Mouse (Mus musculus) MEL (cell line): Measurements from ENCODE around the gene Pde11a. TPM values are rescaled to one million over a fixed set of nuclear protein-coding genes. Genes with fewer than 3 reads are reported as not detected.

Experiments
- DNase-seq: peaks from one replicate; pipeline ENCODE4 v3.0.0; 2011; ENCODE audit warnings: low read depth, low spot score
- H3K27ac ChIP-seq: 2 replicates; pipeline ENCODE4 v1.5.1; 2012; ENCODE audit warnings: low read depth, mild to moderate bottlenecking, control low read depth, low read length, moderate library complexity; ENCODE audit not compliant: control insufficient read depth
- H3K27me3 ChIP-seq, 2 experiments: fragments of 150-350 bp in 1 of 2; sonication (generic) in 1 of 2; 2 replicates each; pipeline ENCODE4 v1.6.1; 2012; ENCODE audit warnings: low read length in 2 of 2, mild to moderate bottlenecking in 2 of 2, improper control_type of control experiment in 1 of 2, moderate library complexity in 1 of 2; ENCODE audit not compliant: insufficient read depth in 2 of 2, control insufficient read depth in 1 of 2
- H3K36me3 ChIP-seq, 2 experiments: 2 replicates each; pipeline ENCODE4 v1.6.1; 2012 to 2014; ENCODE audit warnings: low read length in 2 of 2, improper control_type of control experiment in 1 of 2, inconsistent platforms in 1 of 2, mild to moderate bottlenecking in 1 of 2; ENCODE audit not compliant: insufficient read depth in 2 of 2, control insufficient read depth in 1 of 2
- H3K4me1 ChIP-seq, 2 experiments: fragments of 150-350 bp in 1 of 2; sonication (generic) in 1 of 2; 2 replicates each; pipeline ENCODE4 v1.6.1; 2012; ENCODE audit warnings: low read length in 2 of 2, improper control_type of control experiment in 1 of 2, mild to moderate bottlenecking in 1 of 2; ENCODE audit not compliant: insufficient read depth in 2 of 2, control insufficient read depth in 1 of 2
- H3K4me3 ChIP-seq, 2 experiments: fragments of 150-350 bp in 1 of 2; sonication (generic) in 1 of 2; 2 replicates each; pipeline ENCODE4 v1.5.1; 2012; ENCODE audit warnings: low read depth in 2 of 2, low read length in 2 of 2, mild to moderate bottlenecking in 2 of 2, moderate library complexity in 2 of 2, control low read depth in 1 of 2, improper control_type of control experiment in 1 of 2; ENCODE audit not compliant: control insufficient read depth in 1 of 2, insufficient read depth in 1 of 2
- H3K79me2 ChIP-seq: 2 replicates; pipeline ENCODE4 v1.6.1; 2012; ENCODE audit warnings: mild to moderate bottlenecking, low read length, moderate library complexity; ENCODE audit not compliant: control insufficient read depth, poor library complexity, insufficient read depth
- H3K9ac ChIP-seq: 2 replicates; pipeline ENCODE4 v1.6.1; 2012; ENCODE audit warnings: low read depth, mild to moderate bottlenecking, control low read depth, low read length, moderate library complexity; ENCODE audit not compliant: control insufficient read depth, poor library complexity, severe bottlenecking
- H3K9me3 ChIP-seq: fragments of 150-350 bp; sonication (generic); replicated peaks from 2 replicates; pipeline ENCODE4 v1.6.1; 2012; ENCODE audit warnings: mild to moderate bottlenecking, low read length, improper control_type of control experiment, moderate library complexity; ENCODE audit not compliant: insufficient read depth
- CTCF ChIP-seq, 3 experiments: IDR thresholded peaks in 2 of 3; conservative IDR thresholded peaks in 1 of 3; 2 replicates each; pipeline ENCODE4 v1.5.1; 2011 to 2012; ENCODE audit warnings: low read length in 3 of 3, low read depth in 2 of 3, mild to moderate bottlenecking in 2 of 3, improper control_type of control experiment in 1 of 3, inconsistent platforms in 1 of 3, mixed read lengths in 1 of 3, moderate library complexity in 1 of 3; ENCODE audit not compliant: control insufficient read depth in 1 of 3, insufficient read depth in 1 of 3, poor library complexity in 1 of 3, severe bottlenecking in 1 of 3
- ELF1 ChIP-seq: IDR thresholded peaks from 2 replicates; pipeline ENCODE4 v1.6.1; 2014; ENCODE audit warnings: low read depth, mild to moderate bottlenecking, inconsistent platforms, low read length, improper control_type of control experiment, moderate library complexity
- ETS1 ChIP-seq: IDR thresholded peaks from 2 replicates; pipeline ENCODE4 v1.6.1; 2012; ENCODE audit warnings: low read depth, mild to moderate bottlenecking, inconsistent platforms, low read length, improper control_type of control experiment, moderate library complexity
- GATA1 ChIP-seq: IDR thresholded peaks from 2 replicates; pipeline ENCODE4 v1.6.1; 2011; ENCODE audit warnings: low read depth, low read length, improper control_type of control experiment
- KAT2A ChIP-seq: conservative IDR thresholded peaks from 2 replicates; pipeline ENCODE4 v1.6.1; 2012; ENCODE audit warnings: low read depth, low read length, improper control_type of control experiment, inconsistent platforms
- MEF2A ChIP-seq: IDR thresholded peaks from 2 replicates; pipeline ENCODE4 v1.6.1; 2014; ENCODE audit warnings: low read depth, mild to moderate bottlenecking, inconsistent platforms, low read length, improper control_type of control experiment; ENCODE audit not compliant: poor library complexity, insufficient replicate concordance, severe bottlenecking; ENCODE audit errors: extremely low read depth
- NELFE ChIP-seq: IDR thresholded peaks from 2 replicates; pipeline ENCODE4 v1.6.1; 2011; ENCODE audit warnings: low read depth, low read length, improper control_type of control experiment
- NRF1 ChIP-seq: IDR thresholded peaks from 2 replicates; pipeline ENCODE4 v1.6.1; 2014; ENCODE audit warnings: low read depth, mild to moderate bottlenecking, inconsistent platforms, low read length, improper control_type of control experiment, moderate library complexity; ENCODE audit not compliant: poor library complexity, insufficient read depth, severe bottlenecking
- POLR2AphosphoS2 ChIP-seq: IDR thresholded peaks from 2 replicates; pipeline ENCODE4 v1.6.1; 2011; ENCODE audit warnings: low read length, improper control_type of control experiment
- RAD21 ChIP-seq: IDR thresholded peaks from 2 replicates; pipeline ENCODE4 v1.6.1; 2011; ENCODE audit warnings: mild to moderate bottlenecking, low read depth, low read length, improper control_type of control experiment
- SMC3 ChIP-seq: IDR thresholded peaks from 2 replicates; pipeline ENCODE4 v1.6.1; 2011; ENCODE audit warnings: low read depth, low read length, improper control_type of control experiment
- TAL1 ChIP-seq: IDR thresholded peaks from 2 replicates; pipeline ENCODE4 v1.6.1; 2012; ENCODE audit warnings: mild to moderate bottlenecking, inconsistent platforms, low read length, moderate library complexity, mixed read lengths
- TCF12 ChIP-seq: IDR thresholded peaks from 2 replicates; pipeline ENCODE4 v1.6.1; 2014; ENCODE audit warnings: low read depth, mild to moderate bottlenecking, inconsistent platforms, low read length, improper control_type of control experiment, moderate library complexity
- USF2 ChIP-seq, 2 experiments: IDR thresholded peaks; 2 replicates each; pipeline ENCODE4 v1.6.1; 2011 to 2012; ENCODE audit warnings: improper control_type of control experiment in 2 of 2, low read length in 2 of 2, borderline replicate concordance in 1 of 2, inconsistent platforms in 1 of 2, low read depth in 1 of 2, mild to moderate bottlenecking in 1 of 2; ENCODE audit not compliant: insufficient read depth in 1 of 2
- ZC3H11A ChIP-seq: IDR thresholded peaks from 2 replicates; pipeline ENCODE4 v1.6.1; 2012; ENCODE audit warnings: low read depth, mild to moderate bottlenecking, inconsistent platforms, low read length, improper control_type of control experiment
- ZMIZ1 ChIP-seq: IDR thresholded peaks from 2 replicates; pipeline ENCODE4 v1.6.1; 2012; ENCODE audit warnings: low read depth, mild to moderate bottlenecking, inconsistent platforms, low read length, improper control_type of control experiment, moderate library complexity
- polyA plus RNA-seq, 2 experiments: library from polyadenylated mRNA; stranded (reverse) in 1 of 2; unstranded in 1 of 2; fragments of >175 nt in 1 of 2; fragments of >200 nt in 1 of 2; gene quantifications; 2 replicates each; pipeline versions ENCODE4 v1.2.1 to v1.2.4; 2012; ENCODE audit warnings: low replicate concordance in 2 of 2, low read depth in 1 of 2; ENCODE audit not compliant: insufficient read length in 2 of 2, insufficient read depth in 1 of 2, missing spikeins in 1 of 2
- total RNA-seq: library from RNA; depleted of rRNA; stranded (reverse); fragments of 300-350 nt; gene quantifications from 2 replicates; pipeline ENCODE4 v1.2.3, GENCODE M21; 2012

Gene Pde11a
- total and polyA plus RNA-seq, 3 experiments: not detected

- Histone ChIP-seq H3K4me3 (no peak overlapping the region), H3K27ac (no peak overlapping the region), H3K27me3 (peaks cover 0 to 1% of the 10 kb centered on the region in 2 experiments; a peak in 2 of 4 replicates), H3K36me3 (no peaks in the 10 kb centered on the region), H3K4me1 (no peaks in the 10 kb centered on the region), H3K9me3 (no peaks in the 10 kb centered on the region), H3K9ac (no peak overlapping the region), H3K79me2 (no peaks in the 10 kb centered on the region)
- peak; percentile 42 for DNase-seq
- TF ChIP-seq KAT2A (no peak), ZMIZ1 (no peak), USF2 (IDR thresholded peaks at IDR 0.05; ENCODE audit: borderline replicate concordance in 1 of 2, insufficient read depth in 1 of 2, low read depth in 1 of 2, low read length in 2 of 2) (no peak), ZC3H11A (no peak), ELF1 (no peak), RAD21 (peak; percentile 21), NRF1 (no peak), TCF12 (no peak), CTCF (IDR thresholded peaks at IDR 0.05 in 2 of 3, conservative IDR thresholded peaks at IDR 0.05 in 1 of 3; ENCODE audit: control insufficient read depth in 1 of 3, insufficient read depth in 1 of 3, low read depth in 2 of 3, low read length in 3 of 3, poor library complexity in 1 of 3, severe bottlenecking in 1 of 3) (peak; percentile 46 to 73 (median 63)), ETS1 (no peak), TAL1 (no peak), NELFE (no peak), GATA1 (no peak), SMC3 (peak; percentile 47)
Observed at GRCm38 (mm10) chr2:76001392-76001791, 337.2 kb downstream of the Pde11a start.

- DNase-seq: no peak
- Histone ChIP-seq H3K9ac (no peak overlapping the region), H3K4me3 (no peak overlapping the region), H3K36me3 (no peaks in the 10 kb centered on the region), H3K9me3 (no peaks in the 10 kb centered on the region), H3K4me1 (no peaks in the 10 kb centered on the region), H3K79me2 (no peaks in the 10 kb centered on the region), H3K27ac (no peak overlapping the region), H3K27me3 (peaks cover 0 to 1% of the 10 kb centered on the region in 2 experiments; a peak in 2 of 4 replicates)
- TF ChIP-seq RAD21 (no peak), MEF2A (no peak), CTCF (IDR thresholded peaks at IDR 0.05 in 2 of 3, conservative IDR thresholded peaks at IDR 0.05 in 1 of 3; ENCODE audit: control insufficient read depth in 1 of 3, insufficient read depth in 1 of 3, low read depth in 2 of 3, low read length in 3 of 3, poor library complexity in 1 of 3, severe bottlenecking in 1 of 3) (no peak), POLR2AphosphoS2 (no peak)
Observed at GRCm38 (mm10) chr2:75999636-76000035, 338.9 kb downstream of the Pde11a start.
